Mouse (Mus musculus) C2C12 (cell line): ENCODE data around the gene Tst.

Source experiments
- CEBPB ChIP-seq: IDR thresholded peaks from one replicate; pipeline ENCODE4 v1.6.1; 2011; ENCODE audit warnings: low read depth, mild to moderate bottlenecking, control low read depth, moderate library complexity
- CTCF ChIP-seq: IDR thresholded peaks from one replicate; pipeline ENCODE4 v1.5.1; 2011; ENCODE audit not compliant: control insufficient read depth, insufficient read depth, insufficient read length
- MAX ChIP-seq: IDR thresholded peaks from one replicate; pipeline ENCODE4 v1.6.1; 2011; ENCODE audit warnings: mild to moderate bottlenecking, control low read depth
- MYOD1 ChIP-seq: IDR thresholded peaks from one replicate; pipeline ENCODE4 v1.6.1; 2011; ENCODE audit warnings: low read depth; ENCODE audit not compliant: control insufficient read depth, insufficient read length
- MYOG ChIP-seq: IDR thresholded peaks from one replicate; pipeline ENCODE4 v1.6.1; 2011; ENCODE audit not compliant: control insufficient read depth, insufficient read length; ENCODE audit errors: extremely low read depth
- USF1 ChIP-seq: IDR thresholded peaks from one replicate; pipeline ENCODE4 v1.6.1; 2011; ENCODE audit warnings: low read depth, mild to moderate bottlenecking, control low read depth, moderate library complexity

- TF ChIP-seq CTCF = no peak
- no peak for TF ChIP-seq MYOD1
- no peak for TF ChIP-seq MYOG
- no peak for TF ChIP-seq USF1
- TF ChIP-seq MAX = no peak
- TF ChIP-seq CEBPB = no peak
These were observed 31.5 kb downstream of the Tst start for GRCm38 (mm10) chr15:78374204-78374603.
